Mouse (Mus musculus) thymus, postnatal 36 days (tissue): ENCODE results near the gene Timm23.
"Not testable (repeated sequence)": the region's sequence is repeated elsewhere in the genome, so short reads cannot be mapped to it uniquely, and the experiment has no call there.

Experiments used
- DNase-seq, 2 experiments: peaks; one replicate each; pipeline ENCODE4 v3.0.0; 2022; ENCODE audit warnings: mixed read lengths in 2 of 2

Gene Timm23

DNA sequence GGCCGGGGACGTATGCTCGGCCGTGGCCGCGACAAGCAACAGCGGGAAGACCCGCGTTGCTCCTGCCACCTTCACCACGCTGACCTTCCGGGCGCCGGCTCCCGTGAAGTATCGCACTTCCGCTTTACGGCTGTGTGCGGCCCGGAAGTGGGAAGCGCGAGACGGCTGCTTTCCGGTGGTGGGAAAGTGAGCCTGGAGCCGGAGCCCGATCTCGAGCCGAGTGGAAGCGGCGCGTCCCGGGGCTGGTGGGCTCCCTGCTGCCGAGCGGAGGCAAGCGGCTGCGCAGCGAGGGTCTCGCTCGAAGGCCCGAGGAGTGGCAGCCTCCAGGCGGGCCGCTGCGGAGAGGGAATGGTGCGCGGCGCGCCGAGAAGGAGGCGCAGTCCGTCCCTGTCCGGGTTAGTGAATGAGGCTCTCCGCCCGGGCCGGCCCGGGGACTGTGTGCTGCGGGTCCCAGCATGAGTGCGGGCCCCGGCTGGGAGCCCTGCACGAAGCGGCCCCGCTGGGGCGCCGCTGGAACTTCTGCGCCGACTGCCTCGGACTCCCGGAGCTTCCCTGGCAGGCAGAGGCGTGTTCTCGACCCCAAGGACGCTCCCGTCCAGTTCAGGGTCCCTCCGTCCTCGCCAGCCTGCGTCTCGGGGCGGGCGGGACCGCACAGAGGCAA is at the start of gene Timm23, which contains the start of gene Parg:
TSS of gene Timm23 (minus strand) at position 108 of the 661 bp plus-strand sequence.
TSS of gene Parg (plus strand) at position 159 of the 661 bp plus-strand sequence.
- DNase-seq = peak; percentile 81 to 83

DNA sequence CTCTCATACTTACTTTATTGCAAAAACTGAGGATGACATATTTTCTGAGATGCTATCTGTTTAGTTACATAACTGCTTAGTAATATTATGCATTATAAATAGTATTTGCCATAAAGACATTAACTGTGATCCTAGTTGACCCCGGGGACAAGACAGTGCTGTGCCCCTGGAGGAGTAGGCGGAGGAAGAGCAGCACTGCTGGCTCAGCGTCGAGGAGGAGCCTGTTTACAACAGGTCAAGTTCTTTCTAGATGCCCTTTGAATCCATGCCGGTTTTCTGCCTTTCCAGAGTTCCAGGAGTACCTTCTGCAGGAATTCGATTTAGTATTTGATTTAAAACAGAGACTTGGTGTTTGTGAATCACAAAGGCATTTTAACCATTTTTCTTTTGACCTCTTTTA is 47.9 kb upstream of the Timm23 start:
- DNase-seq = no peak

DNA sequence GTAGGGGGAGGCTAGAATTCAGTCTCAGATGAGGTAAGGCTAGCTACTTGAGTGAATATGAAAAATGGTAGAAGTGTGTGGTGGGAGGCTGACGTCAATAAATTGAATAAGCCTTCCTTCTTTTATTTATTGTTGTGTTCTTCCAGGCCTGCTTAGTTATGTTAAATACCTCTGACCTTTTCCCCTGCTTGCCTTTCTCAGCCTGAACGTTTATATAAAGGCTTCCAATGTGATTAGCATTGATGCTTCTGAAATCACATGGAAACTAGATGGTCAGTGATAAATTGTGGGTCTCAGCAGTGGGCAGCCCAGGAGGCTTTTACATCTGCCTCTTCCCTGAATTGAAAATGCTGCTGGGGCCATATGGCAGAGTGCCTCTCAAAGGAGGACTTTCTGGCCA is 44.3 kb upstream of the Timm23 start:
- DNase-seq = no peak

DNA sequence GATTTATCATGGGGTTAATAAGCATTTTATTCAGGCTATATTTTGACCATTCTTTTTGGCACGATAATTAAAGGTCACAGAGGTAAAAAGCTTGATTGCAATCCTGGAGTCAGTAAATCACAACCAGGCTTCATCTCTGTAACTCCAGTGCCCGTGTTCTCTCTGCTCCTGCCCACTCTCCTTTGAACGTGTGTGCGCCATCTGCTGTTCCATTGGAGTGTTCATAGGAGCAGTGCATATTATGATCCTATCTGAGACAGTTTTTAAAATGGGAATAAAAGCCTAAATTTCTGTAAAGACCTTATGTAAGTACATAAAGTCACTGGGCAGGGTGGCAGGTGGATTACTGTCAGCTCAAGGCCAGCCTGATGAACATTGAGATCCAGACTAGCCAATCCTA is 40.7 kb upstream of the Timm23 start:
- no peak for DNase-seq

DNA sequence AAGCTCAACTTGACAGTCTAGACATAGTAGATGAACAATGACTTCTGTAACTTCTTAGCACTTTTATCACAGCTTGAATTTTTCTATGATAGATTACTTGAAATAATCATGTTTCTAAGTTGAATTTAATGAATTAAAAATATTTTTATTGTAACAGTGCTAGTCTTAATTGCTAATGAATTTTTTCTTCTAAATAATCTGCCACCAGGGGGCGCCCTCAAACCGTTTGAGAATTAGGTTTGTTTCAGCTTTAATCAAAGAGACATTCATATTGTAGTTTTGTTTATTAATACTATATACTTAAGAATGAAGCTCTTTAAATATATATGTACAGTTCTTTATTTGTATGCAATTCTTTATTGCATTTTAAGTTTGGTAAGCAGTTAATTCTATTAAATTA is 27.3 kb upstream of the Timm23 start:
- DNase-seq = peak in 1 of 2 experiments; percentile 20

DNA sequence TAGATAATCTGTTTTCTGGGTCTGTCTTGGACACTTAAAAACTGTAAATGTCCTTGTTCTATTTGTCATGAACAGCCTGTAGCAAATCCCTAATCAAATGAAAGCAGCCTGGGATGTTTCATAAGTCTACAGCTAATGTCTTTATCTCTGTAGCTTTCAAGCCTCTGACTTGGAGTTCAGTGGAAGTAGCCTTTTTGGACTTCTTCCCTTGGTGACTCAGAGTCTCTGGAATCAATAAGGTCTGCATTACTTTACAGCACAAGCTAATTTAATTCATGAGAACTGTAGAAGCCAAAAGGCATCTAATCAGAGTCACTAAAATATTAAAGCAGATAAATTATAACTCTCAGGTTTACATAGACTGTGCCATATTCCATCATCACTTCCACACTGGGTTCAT is 24.9 kb upstream of the Timm23 start:
- DNase-seq = no peak

DNA sequence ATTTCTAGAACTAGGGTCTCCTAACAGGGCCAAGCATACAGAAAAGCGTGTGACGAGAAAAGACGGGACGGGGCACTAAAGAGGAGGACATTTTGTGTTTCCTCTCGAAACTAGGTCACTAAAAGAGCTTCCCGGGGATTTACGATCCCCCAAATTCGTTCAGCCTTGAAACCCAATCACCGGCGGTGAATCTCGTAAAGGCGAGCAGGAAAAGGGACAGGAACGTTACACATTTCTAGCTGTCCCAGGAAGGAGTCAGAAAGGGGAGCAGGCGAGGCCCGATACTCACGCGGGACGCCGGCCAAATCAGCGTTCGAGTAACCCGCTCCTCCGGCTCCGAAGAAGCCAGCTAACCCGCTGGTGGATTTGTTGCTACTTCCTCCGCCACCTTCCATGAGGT is 344 bp downstream of the Timm23 start:
- DNase-seq = no peak

DNA sequence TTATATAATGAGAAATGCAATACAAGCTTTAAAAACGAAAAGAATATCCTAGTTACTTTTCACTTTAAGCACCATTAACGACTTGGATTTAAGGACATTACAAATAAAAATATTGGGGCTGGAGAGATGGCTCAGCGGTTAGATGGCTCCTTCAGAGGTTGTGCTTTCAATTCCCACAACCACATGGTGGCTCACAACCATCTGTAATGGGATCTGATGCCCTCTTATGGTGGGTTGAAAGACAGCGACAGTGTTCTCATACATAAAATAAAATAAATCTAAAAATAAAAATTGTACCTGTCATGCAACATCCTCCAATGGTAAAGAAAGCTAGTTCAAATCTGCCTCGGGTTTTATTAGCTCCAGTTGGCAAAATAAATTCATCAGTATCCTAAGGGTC is 8.1 kb downstream of the Timm23 start:
- DNase-seq = not testable (repeated sequence)

DNA sequence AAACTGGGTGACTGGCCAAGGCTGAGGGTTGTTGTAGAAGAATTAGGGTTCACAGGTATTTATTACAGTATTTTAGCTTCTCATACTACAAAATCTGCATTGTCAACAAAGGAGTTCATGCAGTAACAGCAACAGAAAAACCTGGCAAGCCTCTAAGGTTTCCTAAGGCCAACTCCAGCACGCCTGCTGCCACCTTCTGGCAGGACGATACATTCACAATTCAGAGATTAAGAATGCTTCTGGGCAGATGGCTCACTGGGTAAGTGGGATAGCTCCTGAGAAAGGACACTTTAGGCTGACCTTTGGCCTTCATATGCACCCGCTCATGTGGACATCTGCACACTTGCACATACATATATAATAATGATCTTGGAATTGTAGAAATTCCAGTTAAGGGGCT is 9.3 kb downstream of the Timm23 start:
- DNase-seq = peak; percentile 34

DNA sequence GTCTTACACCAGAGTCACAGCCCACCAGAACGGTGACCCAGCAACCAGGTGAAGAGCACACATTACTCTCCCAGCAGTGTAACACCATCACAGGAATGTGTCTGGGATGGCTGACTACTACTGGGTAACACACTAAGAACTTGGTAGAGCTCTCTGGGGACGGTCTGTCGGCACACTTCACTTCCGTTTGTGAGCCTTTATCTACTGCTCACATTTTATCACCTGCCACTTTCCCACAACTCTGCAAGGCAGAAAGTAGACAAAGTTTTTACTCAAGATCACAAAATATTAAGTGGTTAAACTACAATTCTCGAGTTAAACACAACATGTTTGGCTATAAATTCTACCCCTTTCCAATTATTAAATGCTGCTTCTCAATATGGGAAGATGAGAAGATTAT is 9.8 kb downstream of the Timm23 start:
- DNase-seq = no peak

DNA sequence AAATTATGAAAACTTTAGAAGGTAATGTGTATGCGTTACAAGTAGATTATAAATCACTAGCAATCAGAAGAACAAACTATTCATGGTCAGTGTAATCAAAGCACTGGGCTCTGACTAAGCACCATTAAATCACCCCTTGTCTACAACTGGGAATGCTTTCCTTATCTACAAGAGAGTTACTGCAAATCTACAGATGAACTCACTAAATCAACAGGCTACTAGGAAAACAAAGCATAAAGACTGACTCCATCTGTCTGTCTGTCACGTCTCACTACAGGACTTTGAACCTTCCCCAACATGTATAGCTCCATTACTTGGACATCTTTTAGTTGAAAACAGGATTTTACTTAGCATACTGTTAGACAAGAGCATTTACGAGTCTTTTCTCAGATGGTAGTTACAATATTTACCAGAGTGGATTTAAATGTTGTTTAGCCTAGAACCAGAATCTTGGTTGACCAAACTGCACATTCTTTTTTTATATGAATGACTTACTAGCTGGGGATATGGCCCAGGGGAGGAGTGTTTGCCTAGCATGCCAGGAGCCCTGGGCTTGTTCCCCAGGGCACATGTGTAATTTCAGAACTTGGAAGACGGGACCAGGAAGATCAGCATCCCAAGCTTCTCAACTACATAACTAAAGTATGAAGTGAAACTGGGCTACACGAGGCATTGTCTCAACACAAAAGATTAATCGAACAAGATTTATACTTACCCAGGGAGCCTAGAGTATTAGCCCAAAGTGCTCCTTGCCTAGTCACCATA is 10.9 kb downstream of the Timm23 start:
- no peak for DNase-seq

DNA sequence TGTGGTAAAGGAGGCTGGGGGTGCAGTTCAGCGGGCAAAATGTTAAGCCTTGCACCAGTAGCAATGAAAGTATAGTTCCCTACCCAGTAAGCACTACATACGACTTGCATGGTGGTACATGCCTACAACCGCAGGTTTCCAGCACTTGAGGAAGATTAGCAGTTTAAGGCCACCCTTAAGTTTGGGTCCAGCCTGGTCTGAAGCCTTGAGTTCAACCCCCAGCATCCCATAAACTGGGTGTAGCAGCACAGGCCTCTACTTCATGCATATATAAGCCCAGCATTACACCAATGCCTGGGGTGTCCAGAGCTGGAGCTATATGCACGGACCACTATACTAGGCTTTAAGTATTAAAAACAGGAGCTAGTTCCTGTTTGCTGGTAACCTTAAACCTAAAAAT is 17.9 kb downstream of the Timm23 start:
- no peak for DNase-seq

DNA sequence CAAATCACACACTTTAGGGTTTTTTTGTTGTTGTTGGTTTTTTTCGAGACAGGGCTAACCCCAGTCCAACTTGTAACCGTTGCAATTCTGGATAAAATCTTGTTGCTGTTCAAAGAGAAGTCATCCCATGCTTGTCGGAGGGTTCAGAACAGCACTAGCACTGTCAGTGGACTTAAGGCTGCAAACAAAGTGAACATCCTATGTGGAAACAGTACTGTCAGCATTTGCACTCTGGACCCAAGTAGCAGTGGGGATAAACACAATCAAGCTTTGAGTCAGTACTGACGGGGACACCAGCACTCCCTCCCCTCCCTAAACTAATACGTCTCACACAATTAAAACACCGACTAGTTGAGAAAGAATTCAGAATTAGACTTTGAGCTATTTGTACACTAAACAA is 20.8 kb downstream of the Timm23 start:
- no peak for DNase-seq

DNA sequence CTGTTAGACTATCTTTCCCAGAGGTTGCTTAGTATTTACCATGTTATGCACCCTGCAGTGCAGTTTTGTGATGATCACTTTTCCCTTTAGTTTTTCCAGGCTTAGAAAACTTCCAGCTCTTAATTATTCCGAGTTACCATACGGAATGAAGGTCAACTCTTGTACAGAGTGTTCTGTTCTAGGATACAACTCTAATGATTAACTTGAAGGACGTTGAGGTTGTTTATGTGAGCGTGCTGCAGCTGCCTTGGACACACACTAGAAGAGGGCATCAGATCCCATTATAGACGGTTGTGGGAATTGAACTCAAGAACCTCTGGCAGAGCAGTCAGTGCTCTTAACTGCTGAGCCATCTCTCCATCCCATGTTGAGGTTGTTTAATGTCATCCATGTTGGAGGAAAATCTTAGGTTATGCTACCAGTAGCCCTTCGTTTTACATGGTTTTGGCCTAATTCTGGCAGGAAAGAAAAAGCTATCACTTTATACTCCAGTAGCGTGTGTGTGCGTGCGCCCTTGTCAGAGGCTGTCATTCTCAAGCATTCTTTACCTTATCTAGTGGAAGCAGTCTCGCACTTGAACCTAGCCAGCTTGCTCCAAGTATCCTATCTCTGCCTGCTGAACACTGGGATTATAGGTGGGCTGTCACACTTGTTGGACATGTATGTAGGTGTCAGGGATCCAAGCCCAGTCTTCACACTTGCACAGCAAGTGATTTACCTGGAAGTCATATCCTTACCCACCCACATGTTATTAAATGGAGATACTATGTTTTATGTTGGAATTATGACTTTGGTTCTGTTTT is 22.1 kb downstream of the Timm23 start:
- DNase-seq = no peak

DNA sequence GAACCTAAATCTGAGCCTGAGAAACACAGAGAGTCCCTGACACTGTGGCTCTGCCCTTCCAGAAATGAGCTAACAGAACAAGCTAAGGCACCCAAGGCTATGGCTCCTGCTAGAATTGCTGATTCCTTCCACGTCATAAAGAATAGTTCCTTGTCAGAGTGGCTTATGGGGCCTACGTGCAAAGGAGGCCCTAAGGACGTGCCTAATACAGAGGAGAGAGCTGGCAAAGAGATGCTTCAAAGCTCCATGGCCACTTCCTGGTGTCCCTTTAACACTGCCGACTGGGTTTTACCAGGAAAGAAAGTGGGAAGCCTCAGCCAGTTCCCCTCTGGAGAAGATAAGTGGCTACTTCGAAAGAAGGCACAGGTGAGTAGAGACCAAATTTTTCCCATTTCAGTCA is 25.1 kb downstream of the Timm23 start:
- not testable (repeated sequence) for DNase-seq

DNA sequence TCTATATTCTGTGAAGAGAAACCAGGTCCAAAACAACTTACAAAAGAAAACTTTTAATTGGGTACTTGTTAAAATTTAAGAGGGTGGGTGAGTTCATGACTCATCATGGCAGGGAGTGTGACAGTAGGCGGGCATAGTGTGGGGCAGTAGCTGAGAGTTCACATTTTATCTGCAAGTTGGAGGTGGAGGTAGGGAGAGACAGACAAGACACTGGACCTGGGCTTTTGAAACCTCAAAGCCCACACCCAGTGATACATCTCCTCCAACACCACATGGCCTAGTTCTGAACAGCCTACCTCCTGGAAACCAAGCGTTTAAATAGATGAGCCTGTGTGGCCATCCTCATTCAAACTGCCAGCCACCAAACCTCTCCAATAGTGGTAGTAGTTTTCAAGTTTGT is 26.4 kb downstream of the Timm23 start:
- DNase-seq = no peak

DNA sequence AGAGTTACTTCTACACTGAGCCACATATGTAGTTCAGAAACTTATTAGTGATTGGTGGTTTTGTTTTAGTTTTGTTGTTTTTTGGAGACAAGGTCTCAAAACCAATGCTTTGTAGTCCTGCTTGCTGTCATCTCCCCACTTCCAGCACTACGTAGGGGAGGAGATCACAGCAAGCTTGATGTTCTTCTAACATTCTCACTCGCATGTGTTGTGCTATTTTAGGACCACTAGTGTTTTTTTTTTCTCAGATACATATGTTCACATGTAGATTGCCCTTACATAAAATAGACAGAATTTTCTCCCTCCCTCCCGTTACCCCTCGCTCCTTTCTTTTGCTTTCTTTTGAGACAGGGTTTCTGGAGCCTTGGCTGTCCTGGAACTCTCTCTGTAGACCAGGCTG is 31.6 kb downstream of the Timm23 start:
- DNase-seq = no peak

DNA sequence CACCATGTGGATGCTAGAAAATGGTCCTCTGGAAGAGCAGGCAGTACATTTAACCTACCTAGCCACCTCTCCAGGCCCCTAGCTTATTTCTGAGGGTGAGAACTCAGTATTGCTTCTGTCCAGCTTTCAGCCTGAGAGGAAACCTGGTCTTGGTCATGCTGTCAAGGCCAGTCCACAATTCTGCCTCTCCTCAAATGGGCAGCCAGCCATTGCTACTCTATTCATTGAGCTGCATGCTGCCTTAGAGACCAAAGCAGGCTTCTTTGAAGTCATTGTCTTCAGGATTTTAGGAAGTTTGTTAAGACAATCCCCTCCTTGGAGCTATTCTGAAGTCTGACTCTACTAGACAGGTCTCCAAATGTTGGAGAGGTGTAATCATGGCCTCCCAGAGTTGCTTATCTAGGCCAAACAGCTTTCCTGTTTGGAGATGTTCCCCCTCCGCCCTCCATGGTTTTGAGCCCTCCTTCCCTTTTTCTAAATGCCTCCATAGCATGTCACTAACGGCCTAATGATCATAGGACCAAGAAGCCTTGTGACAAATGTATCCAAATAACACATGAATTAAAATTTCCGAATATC is 33.0 kb downstream of the Timm23 start:
- DNase-seq = no peak

DNA sequence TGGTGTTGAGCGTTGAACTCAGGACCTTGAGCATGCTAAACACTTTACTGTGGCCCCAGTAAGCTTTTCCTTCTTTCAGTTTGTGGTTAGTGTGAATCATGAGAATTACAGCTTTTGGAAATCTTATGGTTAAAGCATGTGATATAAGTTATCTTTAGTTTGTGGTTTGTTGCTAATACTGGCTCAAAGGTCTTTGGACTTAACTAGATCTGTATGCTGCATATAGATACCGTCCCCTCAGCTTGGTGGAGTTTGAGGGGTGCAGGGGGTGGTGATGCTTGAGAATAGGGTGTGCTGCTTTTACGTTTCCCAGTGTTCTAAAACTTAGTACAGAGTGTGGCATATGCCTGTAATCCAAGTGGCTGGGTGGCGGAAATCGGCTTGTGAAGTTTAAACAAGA is 34.4 kb downstream of the Timm23 start:
- DNase-seq = no peak

DNA sequence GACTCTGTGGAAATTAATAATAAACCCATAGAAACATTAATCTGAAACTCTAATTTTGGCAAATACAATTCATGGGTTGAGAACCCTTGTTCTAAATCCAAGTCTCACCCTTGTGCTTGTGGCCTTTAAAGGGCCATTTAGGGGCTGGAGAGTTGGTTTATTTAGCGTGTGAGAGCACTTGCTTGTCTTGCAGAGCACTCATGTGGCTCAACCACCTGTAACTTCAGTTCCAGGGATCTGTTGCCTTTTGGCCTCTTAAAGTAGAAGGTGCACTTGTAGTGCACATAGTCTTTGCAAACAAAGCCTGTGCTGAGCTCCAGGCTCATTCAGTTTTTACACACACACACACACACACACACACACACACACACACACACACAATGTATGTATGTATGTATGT is 34.9 kb downstream of the Timm23 start:
- no peak for DNase-seq

DNA sequence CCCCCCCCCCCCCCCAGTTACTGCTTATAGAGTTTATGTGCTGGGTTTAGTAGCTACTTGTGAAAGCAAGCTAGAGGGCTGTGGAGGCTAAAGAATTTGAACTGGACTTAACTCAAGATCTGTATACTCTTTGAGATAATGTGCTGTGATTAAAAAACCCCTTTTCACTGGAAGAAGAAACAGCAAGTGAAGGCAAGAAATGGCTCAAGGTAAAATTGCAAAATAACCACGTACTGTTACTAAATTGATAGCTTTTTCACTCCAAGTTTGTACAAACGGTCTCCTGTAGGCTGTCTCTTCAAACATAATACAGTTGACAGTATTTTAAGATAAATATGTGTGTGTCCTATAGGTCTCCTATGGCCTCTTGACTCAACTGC is 35.6 kb downstream of the Timm23 start:
- no peak for DNase-seq

DNA sequence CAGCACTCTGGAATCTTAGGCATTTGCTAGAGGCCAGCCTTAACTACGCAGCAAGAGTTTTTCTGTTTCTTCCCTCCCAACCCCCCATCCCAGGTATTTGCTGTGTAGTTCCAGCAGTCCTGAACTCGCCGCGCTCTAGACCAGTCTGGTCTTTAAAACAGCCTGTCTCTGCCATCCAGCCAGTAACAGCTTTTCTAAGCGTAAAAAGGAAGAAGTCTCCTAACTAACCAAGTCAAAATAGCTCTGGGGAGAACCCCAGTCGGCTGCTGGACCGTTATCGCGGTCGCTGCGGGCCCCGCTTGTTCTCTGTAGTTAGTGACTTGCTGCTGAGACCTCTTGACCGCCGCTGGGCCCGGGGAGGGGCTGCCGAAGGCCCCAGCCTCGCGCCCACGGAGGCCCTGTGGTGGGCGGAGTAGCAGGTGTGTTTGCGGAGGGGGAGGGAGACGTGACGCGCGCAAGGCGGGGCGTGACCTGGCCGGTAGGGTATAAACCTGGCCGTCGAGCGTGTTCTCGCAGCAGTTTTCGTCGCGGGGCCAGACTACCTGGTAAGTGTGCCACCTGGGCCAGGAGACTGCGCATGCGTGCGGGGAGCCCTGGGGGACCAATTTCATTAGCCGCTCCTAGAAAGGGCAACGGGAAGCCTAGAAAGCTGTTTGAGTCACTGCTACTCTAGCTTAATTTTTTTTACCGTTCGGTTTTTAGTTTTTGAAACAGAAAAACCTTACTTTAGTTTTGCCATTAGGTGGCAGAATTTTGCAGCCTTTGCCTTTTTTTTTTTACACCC is 36.2 kb downstream of the Timm23 start:
- DNase-seq = peak; percentile 83 to 85
